Mouse (Mus musculus): ENCODE measurements around the gene Hdgf.
A peak's percentile ranks its signal among the peaks of the same experiment; 100 is the strongest.

Gene Hdgf

DNA sequence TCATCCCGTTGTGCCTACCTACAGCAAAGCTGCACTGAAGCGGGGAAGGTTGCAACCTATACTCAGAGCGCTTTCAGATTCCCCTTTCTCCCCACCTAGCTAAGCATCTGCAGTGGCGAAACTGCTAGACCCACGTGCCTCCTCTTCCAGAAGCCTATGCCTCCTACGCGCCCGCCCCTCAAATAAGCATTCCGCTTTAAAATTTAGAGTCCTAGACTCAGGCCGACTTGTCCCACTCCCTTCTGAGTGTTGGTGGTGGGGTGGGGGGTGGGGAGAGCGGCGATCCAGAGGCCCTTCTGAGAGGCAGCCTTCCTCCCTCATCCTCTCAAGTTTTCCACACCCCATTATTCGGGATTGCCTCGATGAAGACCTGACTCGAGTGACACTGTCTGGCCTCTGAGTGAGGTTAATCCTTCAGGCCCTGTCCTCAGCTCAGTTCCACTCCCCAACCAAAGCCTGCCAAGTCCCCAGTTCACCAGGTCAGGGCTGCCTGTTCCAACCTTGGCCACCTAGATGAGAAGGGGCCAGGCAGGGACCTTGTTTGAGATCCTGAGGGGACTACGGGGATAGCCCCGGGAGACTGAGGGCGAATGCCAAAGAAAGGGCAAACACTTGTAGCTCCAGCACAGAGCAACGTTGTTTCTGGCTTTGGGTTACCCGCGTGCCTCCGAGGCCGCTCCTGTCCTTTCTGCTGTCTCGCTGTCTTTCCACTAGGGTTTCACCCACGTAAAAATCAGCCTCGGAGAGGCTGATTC, 41.1 kb downstream of the Hdgf start:
- no peak for DNase-seq

DNA sequence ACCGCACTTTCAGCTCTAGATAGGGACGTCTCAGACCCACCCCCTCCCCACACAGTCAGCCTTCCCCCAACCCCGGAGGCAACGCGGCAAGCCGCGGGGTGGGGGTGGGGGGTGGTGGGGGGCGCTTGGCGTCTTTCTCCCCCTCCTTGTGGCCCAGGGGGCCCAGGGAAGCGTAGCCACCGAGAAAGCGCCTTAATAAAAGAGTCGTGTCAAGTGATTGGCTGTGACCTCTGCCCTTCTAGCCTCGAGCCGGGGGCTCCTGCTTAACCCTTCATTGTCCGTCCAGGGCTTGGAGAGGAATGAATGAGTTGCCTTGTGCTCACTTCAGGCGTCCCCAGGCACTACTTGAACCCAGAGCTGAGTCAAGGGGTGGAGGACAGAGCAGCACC, 41.7 kb downstream of the Hdgf start:
- no peak for DNase-seq

DNA sequence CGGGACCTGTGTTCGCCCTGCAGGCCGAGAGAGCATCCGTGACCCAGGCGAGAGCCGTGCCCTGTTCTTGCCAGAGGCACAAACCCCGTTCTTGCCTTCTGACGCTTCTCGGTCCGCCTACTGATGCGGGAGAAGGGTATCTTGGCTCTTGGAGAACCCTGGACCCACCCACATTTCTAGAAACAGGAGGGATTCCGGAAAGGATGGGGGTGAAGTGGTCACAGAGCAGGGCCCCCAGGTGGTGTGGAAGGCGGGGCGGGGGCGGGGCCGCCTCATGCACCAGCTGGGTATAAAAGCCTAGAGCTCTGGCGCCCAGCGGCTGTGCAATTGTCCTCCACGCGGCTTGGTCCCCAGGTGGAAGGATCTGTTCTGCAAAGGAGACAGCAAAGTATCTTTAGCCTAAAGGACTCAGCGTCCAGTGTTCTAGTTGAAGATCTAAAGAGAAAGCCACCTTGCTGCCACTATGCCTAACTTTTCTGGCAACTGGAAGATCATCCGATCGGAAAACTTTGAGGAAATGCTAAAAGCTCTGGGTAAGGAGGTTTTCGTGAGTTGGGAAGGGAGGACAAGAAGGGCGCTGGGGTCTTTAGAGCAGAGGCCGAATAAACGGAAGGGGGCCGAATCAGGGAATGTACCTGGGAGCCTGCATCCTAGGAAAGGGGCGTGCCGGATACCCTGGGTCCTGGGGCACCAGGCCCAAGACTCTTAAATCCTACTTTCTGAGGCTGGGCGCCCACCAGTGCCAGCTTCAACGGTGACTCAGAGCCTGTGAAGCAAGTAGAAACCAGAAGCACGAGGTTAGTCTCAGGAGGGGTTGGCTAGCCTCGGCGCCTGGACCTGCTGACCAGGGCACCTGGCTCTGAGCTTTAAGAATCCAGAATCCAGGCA, 42.5 kb downstream of the Hdgf start, which contains the start of gene Crabp2:
Crabp2 (plus strand) TSS at position 289 of the 888 bp plus-strand sequence.
- DNase-seq: no peak

DNA sequence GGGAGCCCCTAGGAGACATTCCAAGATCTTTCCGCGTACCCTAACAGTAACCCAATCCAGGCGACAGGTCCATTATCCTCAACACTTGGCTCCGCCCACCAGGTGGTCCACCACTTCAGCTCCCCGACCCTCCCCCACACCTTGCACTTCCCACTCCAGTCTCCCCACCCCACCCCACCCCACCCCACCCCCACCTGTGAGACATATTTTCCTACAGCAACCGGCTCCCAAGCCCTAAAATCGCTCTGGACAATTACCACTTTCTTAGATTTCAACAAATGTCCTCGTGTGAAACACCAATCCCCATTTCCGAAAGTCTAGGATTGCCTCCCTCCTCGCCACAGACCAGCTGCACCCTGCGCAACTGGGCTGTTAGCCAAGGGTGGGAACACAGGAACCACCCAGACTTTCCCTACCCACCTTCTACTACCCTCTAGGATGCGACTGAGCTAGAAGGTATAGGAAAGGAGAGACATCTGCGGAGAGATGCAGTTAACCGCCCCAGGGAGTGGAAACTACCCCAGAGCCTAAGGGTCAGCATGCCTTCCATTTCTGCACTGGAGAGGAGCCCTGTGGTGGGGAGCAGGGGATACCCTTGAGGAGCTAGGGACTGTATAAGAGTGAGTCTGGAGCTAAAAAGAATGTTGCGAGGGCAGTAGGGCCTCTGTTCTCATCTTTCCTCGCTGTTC, 43.3 kb downstream of the Hdgf start:
- no peak for DNase-seq

DNA sequence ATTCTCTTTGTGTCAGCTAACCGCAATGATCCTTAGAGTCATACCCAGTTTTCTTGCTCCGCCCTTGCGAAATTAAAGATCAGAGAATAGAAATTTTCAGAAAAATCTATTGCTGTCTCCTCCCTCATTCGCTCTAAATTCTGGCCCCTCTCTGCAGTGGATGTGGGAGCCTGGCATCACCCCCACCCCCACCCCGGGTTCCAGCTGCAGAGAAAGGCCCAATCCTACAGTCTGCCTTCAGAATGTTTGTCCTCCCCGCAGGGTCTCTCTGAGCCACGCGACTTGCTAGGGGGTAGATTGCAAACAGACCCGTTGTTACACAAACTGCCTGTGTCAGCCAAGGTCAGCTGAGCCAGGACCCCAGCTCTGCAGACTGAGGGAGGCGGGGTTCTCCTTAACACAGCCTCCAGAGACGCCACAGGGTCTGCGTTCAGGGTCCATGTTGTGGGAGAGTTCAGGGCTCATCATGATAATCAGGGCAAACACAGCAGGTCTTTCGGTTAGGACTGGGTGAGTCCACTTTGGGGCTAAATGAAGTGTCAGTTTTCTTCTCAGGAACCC, 43.9 kb downstream of the Hdgf start:
- no peak for DNase-seq

DNA sequence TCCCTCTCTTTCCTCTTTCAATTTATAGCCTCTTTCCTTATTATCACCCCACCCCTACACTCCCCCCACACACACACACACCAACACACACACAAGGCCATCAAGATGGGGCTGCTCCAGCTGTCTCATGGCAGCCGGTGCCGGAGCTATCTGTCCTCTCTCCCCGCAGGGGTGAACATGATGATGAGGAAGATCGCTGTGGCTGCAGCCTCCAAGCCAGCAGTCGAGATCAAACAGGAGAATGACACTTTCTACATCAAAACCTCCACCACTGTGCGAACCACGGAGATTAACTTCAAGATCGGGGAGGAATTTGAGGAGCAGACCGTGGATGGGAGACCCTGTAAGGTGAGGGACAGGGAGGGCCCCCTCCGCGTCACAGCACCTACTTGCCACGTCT, 45.8 kb downstream of the Hdgf start:
- no peak for DNase-seq

DNA sequence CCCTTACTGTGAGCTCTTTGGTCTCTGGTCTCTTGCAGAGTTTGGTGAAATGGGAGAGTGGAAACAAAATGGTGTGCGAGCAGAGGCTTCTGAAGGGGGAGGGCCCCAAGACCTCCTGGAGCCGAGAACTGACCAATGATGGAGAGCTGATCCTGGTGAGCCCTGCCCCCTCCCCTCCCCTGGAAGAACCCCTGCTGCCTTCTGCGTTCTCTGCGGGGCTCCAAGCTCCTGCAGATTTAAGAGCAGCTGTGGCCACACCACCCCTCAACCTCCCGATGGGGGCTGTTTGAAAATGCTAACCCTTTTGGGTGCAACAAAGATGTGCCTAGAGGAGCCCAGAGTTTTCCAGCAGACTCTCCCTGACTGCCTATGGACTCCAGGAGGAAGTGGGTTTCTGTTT, 46.3 kb downstream of the Hdgf start:
- DNase-seq: no peak

DNA sequence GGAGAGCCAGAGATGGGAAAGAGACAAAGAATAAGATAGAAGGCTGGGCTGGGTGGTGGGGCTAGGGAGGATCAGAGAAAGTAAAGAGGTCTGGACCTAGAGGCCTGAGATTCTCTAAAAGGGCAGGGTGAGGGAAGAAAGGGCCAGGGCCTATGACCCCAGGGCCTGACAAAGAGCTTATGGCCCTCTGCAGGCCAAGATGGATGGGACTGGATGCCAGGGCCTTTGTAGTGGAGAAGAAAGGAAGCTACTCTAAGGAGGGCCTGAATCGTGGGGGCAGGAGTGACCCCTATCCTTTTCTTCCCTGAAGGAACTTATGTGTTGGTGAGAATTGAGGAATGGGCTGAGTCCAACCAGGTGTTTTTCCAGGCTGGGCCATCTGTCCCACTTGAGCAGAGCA, 51.9 kb downstream of the Hdgf start:
- DNase-seq: no peak

DNA sequence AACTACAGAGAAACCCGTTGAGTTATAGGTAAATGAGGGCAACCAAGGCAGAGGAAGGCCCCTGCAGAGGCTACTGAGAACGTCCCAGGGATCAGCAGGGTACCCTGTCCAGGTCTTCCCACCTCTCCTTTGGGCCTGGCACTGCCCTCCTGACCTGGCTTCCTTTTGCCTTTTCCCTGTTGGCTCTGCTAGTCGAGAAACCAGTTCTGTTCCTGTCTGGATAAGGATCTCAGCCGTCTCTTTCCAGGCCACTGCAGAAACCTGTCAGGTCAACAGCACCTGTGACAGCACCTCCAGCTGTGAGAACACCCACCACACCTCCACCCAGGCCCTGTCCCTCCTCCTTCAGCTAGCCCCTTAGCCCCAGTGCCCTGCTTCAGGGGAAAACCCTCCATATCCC, 52.4 kb downstream of the Hdgf start:
- DNase-seq: no peak

DNA sequence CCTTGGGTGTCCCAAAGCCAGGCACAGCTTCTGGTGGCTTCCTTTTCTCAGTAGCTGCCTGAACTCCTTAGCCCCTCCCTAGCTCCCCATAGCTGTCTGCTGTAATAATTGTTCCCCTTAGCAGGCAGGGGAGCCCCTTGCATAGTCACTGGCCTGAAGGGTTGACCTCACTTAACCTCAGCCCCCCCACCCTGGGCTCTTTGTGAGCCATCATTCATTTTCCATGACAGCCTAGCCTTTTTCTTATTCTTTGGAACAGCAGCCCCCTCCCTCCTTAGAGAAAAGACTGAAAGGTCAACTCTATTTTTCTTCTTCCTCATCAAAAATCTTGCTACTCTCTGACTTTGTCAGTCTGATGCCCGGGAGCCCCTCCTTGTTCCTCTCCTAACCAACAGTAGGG, 52.8 kb downstream of the Hdgf start:
- DNase-seq: no peak

DNA sequence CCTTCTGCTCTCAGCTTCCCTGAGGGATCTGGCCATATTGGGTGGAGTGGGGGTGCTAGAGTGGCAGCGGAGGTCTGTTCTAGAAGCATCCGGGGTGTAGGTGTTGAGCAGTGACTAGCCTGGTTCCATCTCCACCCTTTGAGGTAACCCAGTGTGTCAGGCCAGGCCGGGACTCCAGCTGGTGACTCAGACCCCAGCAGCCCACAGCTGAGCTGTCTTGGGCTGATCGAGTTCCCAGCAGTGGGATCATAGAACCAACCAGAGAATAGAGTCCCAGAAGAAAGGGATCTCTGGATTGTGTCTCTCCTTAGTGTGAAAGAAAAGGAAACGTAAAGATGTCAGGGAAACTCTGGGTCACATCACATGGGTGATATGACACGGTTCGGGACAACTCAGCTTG, 53.2 kb downstream of the Hdgf start:
- no peak for DNase-seq

DNA sequence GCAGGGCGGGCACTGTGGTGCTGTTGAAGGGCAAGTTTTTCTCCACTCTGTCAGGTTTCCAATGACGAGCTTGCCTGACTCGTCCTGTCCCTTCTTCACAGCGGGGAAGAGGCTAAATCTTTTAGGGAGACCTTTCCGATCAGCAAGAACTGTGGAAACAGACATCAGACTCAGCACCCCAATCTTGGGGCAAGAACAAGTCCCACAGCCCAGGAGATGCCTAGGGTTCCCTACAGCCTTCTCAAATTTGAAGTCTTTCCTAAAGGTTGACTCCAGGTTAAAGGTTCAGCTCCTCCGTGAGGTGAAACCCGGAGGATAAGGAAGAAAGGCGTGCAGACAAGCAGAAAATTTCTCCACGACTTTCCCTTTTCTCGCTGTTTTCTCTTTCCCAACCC, 54.1 kb downstream of the Hdgf start:
- DNase-seq: no peak

DNA sequence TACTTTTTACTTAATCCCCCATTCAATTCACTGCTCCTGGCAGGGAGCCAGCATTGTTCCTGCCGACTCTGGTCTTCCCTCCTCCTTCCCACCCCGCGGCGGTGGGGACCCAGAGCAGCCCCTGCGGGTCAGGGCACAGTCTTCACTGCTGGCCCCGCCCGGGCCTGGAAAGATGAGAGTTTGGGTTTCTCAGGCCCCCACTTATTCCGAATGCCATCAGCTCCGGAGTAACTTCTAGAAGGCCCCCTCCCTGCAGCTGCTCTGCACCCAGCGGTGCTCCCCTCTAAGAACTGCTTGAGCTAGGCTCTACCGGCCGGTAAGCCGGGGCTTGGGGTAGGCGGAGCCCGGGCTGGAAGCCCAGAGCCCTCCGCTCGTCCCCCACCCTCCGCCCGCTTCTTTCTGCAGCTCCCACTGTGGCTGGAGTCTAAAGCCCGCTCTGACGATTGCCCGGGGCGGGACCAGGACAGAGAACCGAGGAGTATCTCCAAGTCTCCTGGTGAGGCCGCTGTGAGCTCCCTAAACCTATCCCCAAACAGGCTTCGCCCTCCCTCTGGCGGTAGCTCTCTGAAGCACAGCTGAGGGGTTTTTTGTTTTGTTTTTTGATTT, 54.6 kb downstream of the Hdgf start:
- DNase-seq: peak; percentile 56 to 62
